Mouse (Mus musculus) hindbrain, embryonic 16.5 days (tissue): ENCODE measurements at regions not wholly inside any gene's neighbourhood (a gene's known extent, or its start where the extent isn't known, plus 50 kb on each side); places are given as distances from the start of the nearest gene placed in this dataset.

Source experiments
- ATAC-seq: fragments of 200-750 bp; cut with Nextera tagmentation; 2 replicates; pipeline ENCODE4 v1.8.0; 2017; ENCODE audit warnings: moderate TSS enrichment, moderate library complexity
- H3K27ac ChIP-seq: fragments of 300-500 bp; sonication (generic); 2 replicates; pipeline ENCODE4 v1.5.1; 2014; ENCODE audit warnings: low read depth, mild to moderate bottlenecking, control low read depth, low read length, moderate library complexity
- H3K27me3 ChIP-seq: fragments of 300-500 bp; sonication (generic); replicated peaks from 2 replicates; pipeline ENCODE4 v1.6.1; 2014; ENCODE audit warnings: low read length; ENCODE audit not compliant: control insufficient read depth, insufficient read depth
- H3K36me3 ChIP-seq: fragments of 300-500 bp; sonication (generic); 2 replicates; pipeline ENCODE4 v1.6.1; 2014; ENCODE audit warnings: mild to moderate bottlenecking, low read length, moderate library complexity, mixed read lengths; ENCODE audit not compliant: control insufficient read depth, insufficient read depth
- H3K4me1 ChIP-seq: fragments of 300-500 bp; sonication (generic); 2 replicates; pipeline ENCODE4 v1.6.1; 2014; ENCODE audit warnings: low read depth, low read length; ENCODE audit not compliant: control insufficient read depth, insufficient read depth
- H3K4me2 ChIP-seq: fragments of 300-500 bp; sonication (generic); 2 replicates; pipeline ENCODE4 v1.6.1; 2014; ENCODE audit warnings: mild to moderate bottlenecking, low read length, control low read depth, moderate library complexity
- H3K4me3 ChIP-seq: fragments of 300-500 bp; sonication (generic); 2 replicates; pipeline ENCODE4 v1.5.1; 2014; ENCODE audit warnings: mild to moderate bottlenecking, low read length, control low read depth, moderate library complexity
- H3K9ac ChIP-seq: fragments of 300-500 bp; sonication (generic); 2 replicates; pipeline ENCODE4 v1.6.1; 2014; ENCODE audit warnings: low read depth, mild to moderate bottlenecking, control low read depth, low read length, moderate library complexity
- H3K9me3 ChIP-seq: fragments of 300-500 bp; sonication (generic); 2 replicates; pipeline ENCODE4 v1.6.1; 2014; ENCODE audit warnings: mild to moderate bottlenecking, low read length, moderate library complexity; ENCODE audit not compliant: control insufficient read depth
- WGBS: fragments of 180-500 bp; shearing (Covaris S2); extraction: QIAGEN DNeasy Blood & Tissue Kit; methylation state at CpG from one replicate; pipeline ENCODE4 v1.1.7; 2014; 5-methylcytosine and 5-hydroxymethylcytosine counted together

- H3K4me3 ChIP-seq = no peak overlapping the region
- peak; percentile 90 for ATAC-seq
- H3K27me3 ChIP-seq = no peaks in the 10 kb centered on the region
- H3K9ac ChIP-seq = no peak overlapping the region
- WGBS = 52% methylated on average over 4 of the region's 4 CpGs
- H3K36me3 ChIP-seq = no peaks in the 10 kb centered on the region
- no peaks in the 10 kb centered on the region for H3K4me1 ChIP-seq
- H3K4me2 ChIP-seq = no peak overlapping the region
- H3K27ac ChIP-seq = no peak overlapping the region
- H3K9me3 ChIP-seq = no peaks in the 10 kb centered on the region
Measured at GRCm38 (mm10) chr15:33935013-33935664, 422.5 kb downstream of the 9430069I07Rik start.

- no peaks in the 10 kb centered on the region for H3K36me3 ChIP-seq
- no peak overlapping the region for H3K27ac ChIP-seq
- no peaks in the 10 kb centered on the region for H3K9me3 ChIP-seq
- ATAC-seq = no peak
- H3K4me3 ChIP-seq = no peak overlapping the region
- H3K9ac ChIP-seq = no peak overlapping the region
- WGBS = 45% methylated on average over 2 of the region's 2 CpGs
- H3K27me3 ChIP-seq = no peaks in the 10 kb centered on the region
- H3K4me2 ChIP-seq = no peak overlapping the region
- no peaks in the 10 kb centered on the region for H3K4me1 ChIP-seq
Measured at GRCm38 (mm10) chr15:33926446-33926845, 431.2 kb downstream of the 9430069I07Rik start.

GRCm38 (mm10) chr15:33924094-33924890 lies 433.4 kb downstream of the 9430069I07Rik start:
- ATAC-seq = no peak
- H3K36me3 ChIP-seq = no peaks in the 10 kb centered on the region
- no peak overlapping the region for H3K27ac ChIP-seq
- H3K9ac ChIP-seq = no peak overlapping the region
- no peaks in the 10 kb centered on the region for H3K4me1 ChIP-seq
- no peaks in the 10 kb centered on the region for H3K9me3 ChIP-seq
- H3K4me3 ChIP-seq = no peak overlapping the region
- H3K4me2 ChIP-seq = no peak overlapping the region
- H3K27me3 ChIP-seq = no peaks in the 10 kb centered on the region
- 70% methylated on average over 5 of the region's 5 CpGs for WGBS

- ATAC-seq = peak; percentile 27; the same call in 1 of the 2 replicates
- Histone ChIP-seq H3K27me3 (no peaks in the 10 kb centered on the region), H3K27ac (no peak overlapping the region), H3K9ac (no peak overlapping the region), H3K36me3 (no peaks in the 10 kb centered on the region), H3K9me3 (no peaks in the 10 kb centered on the region), H3K4me1 (no peaks in the 10 kb centered on the region), H3K4me3 (no peak overlapping the region), H3K4me2 (no peak overlapping the region)
- 73% methylated on average over 1 of the region's 1 CpGs for WGBS
Measured at GRCm38 (mm10) chr15:33914891-33915290, 442.8 kb downstream of the 9430069I07Rik start.

GRCm38 (mm10) chr15:33906727-33907479 lies 450.8 kb downstream of the 9430069I07Rik start:
- Histone ChIP-seq H3K9ac (no peak overlapping the region), H3K4me1 (no peaks in the 10 kb centered on the region), H3K4me3 (no peak overlapping the region), H3K9me3 (no peaks in the 10 kb centered on the region), H3K4me2 (no peak overlapping the region), H3K27me3 (no peaks in the 10 kb centered on the region), H3K27ac (no peak overlapping the region), H3K36me3 (no peaks in the 10 kb centered on the region)
- no peak for ATAC-seq
- 83% methylated on average over 5 of the region's 5 CpGs for WGBS

- no peak overlapping the region for H3K4me3 ChIP-seq
- 87% methylated on average over 2 of the region's 2 CpGs for WGBS
- no peaks in the 10 kb centered on the region for H3K9me3 ChIP-seq
- H3K4me2 ChIP-seq = no peak overlapping the region
- no peaks in the 10 kb centered on the region for H3K27me3 ChIP-seq
- no peak for ATAC-seq
- H3K9ac ChIP-seq = no peak overlapping the region
- no peaks in the 10 kb centered on the region for H3K36me3 ChIP-seq
- H3K27ac ChIP-seq = no peak overlapping the region
- no peaks in the 10 kb centered on the region for H3K4me1 ChIP-seq
Measured at GRCm38 (mm10) chr15:33896076-33896475, 461.6 kb downstream of the 9430069I07Rik start.

GRCm38 (mm10) chr15:33890606-33891005 lies 467.1 kb downstream of the 9430069I07Rik start:
- H3K27me3 ChIP-seq = no peaks in the 10 kb centered on the region
- H3K27ac ChIP-seq = no peak overlapping the region
- no peak overlapping the region for H3K4me3 ChIP-seq
- H3K4me2 ChIP-seq = no peak overlapping the region
- WGBS = 91% methylated on average over 4 of the region's 4 CpGs
- no peaks in the 10 kb centered on the region for H3K36me3 ChIP-seq
- H3K4me1 ChIP-seq = no peaks in the 10 kb centered on the region
- ATAC-seq = no peak
- H3K9ac ChIP-seq = no peak overlapping the region
- no peaks in the 10 kb centered on the region for H3K9me3 ChIP-seq

- no peak for ATAC-seq
- no peaks in the 10 kb centered on the region for H3K9me3 ChIP-seq
- H3K4me2 ChIP-seq = no peak overlapping the region
- H3K4me1 ChIP-seq = no peaks in the 10 kb centered on the region
- no peaks in the 10 kb centered on the region for H3K27me3 ChIP-seq
- 91% methylated on average over 1 of the region's 1 CpGs for WGBS
- H3K36me3 ChIP-seq = no peaks in the 10 kb centered on the region
- no peak overlapping the region for H3K27ac ChIP-seq
- H3K4me3 ChIP-seq = no peak overlapping the region
- no peak overlapping the region for H3K9ac ChIP-seq
Measured at GRCm38 (mm10) chr15:33888865-33889368, 468.8 kb downstream of the 9430069I07Rik start.

GRCm38 (mm10) chr15:33862224-33862752 lies 495.4 kb downstream of the 9430069I07Rik start:
- Histone ChIP-seq H3K27me3 (no peaks in the 10 kb centered on the region), H3K4me3 (no peak overlapping the region), H3K4me1 (no peaks in the 10 kb centered on the region), H3K4me2 (no peak overlapping the region), H3K9me3 (no peaks in the 10 kb centered on the region), H3K9ac (no peak overlapping the region), H3K27ac (no peak overlapping the region), H3K36me3 (no peaks in the 10 kb centered on the region)
- ATAC-seq = no peak
- 85% methylated on average over 3 of the region's 3 CpGs for WGBS
